Mouse (Mus musculus) adrenal gland, postnatal 36 days (tissue): ENCODE results near the gene Adh6b. TPM values are rescaled to one million over a fixed set of nuclear protein-coding genes. Genes with fewer than 3 reads are reported as not detected.
A peak's percentile ranks its signal among the peaks of the same experiment; 100 is the strongest.
"Not testable (repeated sequence)": the region's sequence is repeated elsewhere in the genome, so short reads cannot be mapped to it uniquely, and the experiment has no call there.

Experiments used
- DNase-seq, 2 experiments: peaks; one replicate each; pipeline ENCODE4 v3.0.0; 2021; ENCODE audit warnings: mixed read lengths in 1 of 2
- total RNA-seq, 2 experiments: library from RNA; stranded (reverse); gene quantifications; 2 replicates each; pipeline ENCODE4 v1.2.3; 2021

Gene Adh6b
- total RNA-seq, 2 experiments from 2014 or later = 0.23 to 0.33 TPM

GRCm38 (mm10) chr3:138360721-138361120 is 19.1 kb downstream of the Adh6b start:
- no peak for DNase-seq

- no peak for DNase-seq
These were observed 21.3 kb downstream of the Adh6b start for GRCm38 (mm10) chr3:138362920-138363319.

DNA sequence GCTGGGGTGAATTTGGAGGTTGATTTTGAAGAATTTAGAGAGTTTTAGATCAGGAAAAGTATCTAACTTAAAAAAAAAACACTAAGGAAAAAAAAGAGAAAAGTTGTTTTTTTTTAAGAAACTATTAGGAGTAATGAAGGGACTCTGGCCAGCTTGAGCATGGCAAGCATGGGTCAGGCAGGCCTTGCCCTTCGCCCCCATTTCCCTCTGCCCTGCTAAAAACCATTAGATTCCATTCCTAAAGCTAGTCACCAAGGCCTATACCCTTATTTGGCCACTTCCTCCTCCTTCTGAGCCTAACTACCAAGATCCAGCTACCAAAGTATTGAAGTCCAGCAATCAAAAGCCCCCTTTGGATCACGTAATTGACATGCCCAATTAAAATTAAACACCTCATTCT is 24.6 kb downstream of the Adh6b start:
- no peak for DNase-seq

GRCm38 (mm10) chr3:138369546-138369945 is 28.0 kb downstream of the Adh6b start:
- no peak for DNase-seq

DNA sequence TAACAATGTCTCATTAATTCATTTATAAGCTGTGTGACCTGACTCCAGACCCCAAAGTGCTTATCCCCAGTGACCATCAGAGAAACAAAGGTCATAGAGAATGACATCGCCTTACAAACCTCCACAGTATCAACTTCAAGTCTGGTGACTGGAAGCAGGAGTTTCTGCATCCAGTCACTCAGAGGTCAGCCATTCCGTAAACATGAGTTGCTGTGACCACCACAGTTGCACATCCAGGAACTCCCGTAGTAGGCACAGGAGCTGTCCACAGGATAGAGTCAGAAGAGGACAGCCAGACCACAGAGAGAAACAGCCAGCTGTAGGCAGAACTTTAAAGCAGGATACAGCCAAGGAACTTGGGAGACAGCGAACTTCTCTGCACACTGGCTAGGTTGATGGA is 28.7 kb downstream of the Adh6b start:
- not testable (repeated sequence) for DNase-seq

- peak in 1 of 2 experiments; percentile 38 for DNase-seq
These were observed 32.3 kb downstream of the Adh6b start for GRCm38 (mm10) chr3:138373920-138374319.

DNA sequence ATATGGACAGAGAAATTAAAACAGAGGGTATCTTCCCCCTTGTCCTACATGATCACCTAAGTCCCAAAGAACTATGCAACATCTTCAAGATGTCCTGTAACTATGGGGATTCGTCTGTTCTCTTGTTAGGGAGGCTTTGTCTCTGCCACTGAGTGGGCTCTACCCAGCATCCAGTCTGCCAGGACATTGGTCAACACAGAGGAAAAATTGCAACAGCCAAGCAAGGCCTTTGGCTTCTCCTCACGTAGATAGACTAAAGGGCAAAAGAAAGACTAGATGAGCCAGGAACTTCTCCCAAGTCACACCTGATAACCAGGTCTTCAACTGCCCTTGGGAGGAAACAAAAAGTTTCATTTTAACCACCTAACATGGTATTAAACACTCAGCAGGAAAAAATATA is 33.6 kb downstream of the Adh6b start:
- DNase-seq = peak in 1 of 2 experiments; percentile 12

- DNase-seq = peak; percentile 13 to 14
These were observed 39.6 kb downstream of the Adh6b start for GRCm38 (mm10) chr3:138381133-138381532.

GRCm38 (mm10) chr3:138387155-138387554 is 45.6 kb downstream of the Adh6b start:
- DNase-seq = no peak

DNA sequence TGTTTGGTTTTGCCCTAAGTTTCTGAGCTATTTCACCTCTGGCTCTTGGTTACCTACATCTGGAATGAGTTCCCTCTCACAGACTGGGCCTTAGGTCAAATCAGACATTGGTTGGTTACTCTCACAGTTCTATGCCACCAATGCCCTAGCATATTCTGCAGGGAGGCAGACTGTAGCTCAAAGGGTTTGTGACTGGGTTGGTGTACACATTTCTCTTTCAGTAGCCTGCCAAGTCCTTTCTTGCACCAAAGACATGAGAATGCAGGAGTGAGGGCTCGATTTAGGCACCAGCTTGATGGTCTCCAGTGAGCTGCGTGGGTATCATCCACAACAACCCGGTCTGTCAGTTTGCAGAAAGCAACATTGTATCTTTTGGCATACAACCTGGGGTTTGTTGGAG is 63.3 kb downstream of the Adh6b start:
- no peak for DNase-seq

- peak; percentile 43 to 65 for DNase-seq
These were observed 63.8 kb downstream of the Adh6b start for GRCm38 (mm10) chr3:138405341-138405740.

DNA sequence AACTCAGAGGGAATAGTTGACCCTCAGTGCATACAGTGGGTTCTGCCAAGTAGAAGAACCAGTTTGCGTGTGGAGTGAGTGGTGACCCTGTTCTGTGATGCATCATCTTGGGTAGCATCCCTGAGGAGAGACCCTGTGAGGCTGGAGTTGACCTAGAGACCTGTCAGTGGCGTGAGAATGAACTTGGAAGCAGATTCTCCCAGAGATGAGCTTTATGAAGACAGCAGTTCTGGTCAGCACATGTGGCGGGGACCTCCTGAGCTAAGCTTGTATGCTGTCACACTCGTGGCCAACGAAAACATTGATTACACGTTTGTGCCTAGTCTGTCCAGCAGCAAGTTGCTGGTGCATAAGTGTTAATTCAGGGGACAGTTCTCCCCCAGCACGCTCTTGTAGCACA is 64.3 kb downstream of the Adh6b start:
- DNase-seq = no peak

DNA sequence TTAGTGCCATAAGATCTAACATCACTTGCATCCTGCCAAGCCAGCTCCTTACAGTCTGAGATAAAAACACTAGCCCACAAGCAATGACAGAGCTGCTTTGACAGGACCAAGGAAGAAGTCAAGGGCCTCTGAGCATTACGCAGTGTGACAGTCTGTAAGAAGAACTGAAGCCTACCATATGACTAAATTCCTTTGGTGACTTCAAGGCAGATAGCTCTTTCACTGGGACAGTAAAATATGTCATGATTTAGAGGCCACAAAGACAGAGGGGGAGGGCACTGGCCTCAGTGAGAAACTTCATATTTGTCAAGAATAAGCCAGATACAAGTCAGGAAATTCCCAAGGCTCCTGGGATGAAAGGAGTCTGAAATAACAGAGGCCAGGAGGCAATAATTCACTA is 66.3 kb downstream of the Adh6b start:
- peak; percentile 15 to 35 for DNase-seq

Other genes starting within 250 kb of the Adh6b start
- gene Trmt10a, start 198.3 kb upstream of the Adh6b start, total RNA-seq = 10 to 100 TPM; 12.9 to 13.1 TPM
- 10 to 100 TPM in 1 of 2 experiments, 1 to 10 TPM in 1; 6.5 to 15.9 TPM for gene Mttp, start 196.8 kb upstream of the Adh6b start, total RNA-seq
- not detected for gene 4930579F01Rik, start 147.9 kb upstream of the Adh6b start, total RNA-seq
- gene Adh7, start 124.0 kb upstream of the Adh6b start, total RNA-seq = 10 to 100 TPM in 1 of 2 experiments, 1 to 10 TPM in 1; 8.7 to 55.5 TPM
- gene Adh1, start 80.8 kb upstream of the Adh6b start, total RNA-seq = 1,000 to 10,000 TPM; 2,463 to 7,675 TPM
- gene Adh6a, start 28.5 kb upstream of the Adh6b start, total RNA-seq = not detected
- under 1 TPM; 0.43 to 0.83 TPM for gene Adh4, start 73.7 kb downstream of the Adh6b start, total RNA-seq
- 100 to 1,000 TPM; 160 to 207 TPM for gene Adh5, start 101.3 kb downstream of the Adh6b start, total RNA-seq
- gene Metap1, start 147.7 kb downstream of the Adh6b start, total RNA-seq = 10 to 100 TPM; 53.8 to 57.9 TPM
- gene Eif4e, start 184.4 kb downstream of the Adh6b start, total RNA-seq = 100 to 1,000 TPM; 193 to 194 TPM